Mouse (Mus musculus): ENCODE measurements at regions not wholly inside any gene's neighbourhood (a gene's known extent, or its start where the extent isn't known, plus 50 kb on each side); places are given as distances from the start of the nearest gene placed in this dataset.

DNA sequence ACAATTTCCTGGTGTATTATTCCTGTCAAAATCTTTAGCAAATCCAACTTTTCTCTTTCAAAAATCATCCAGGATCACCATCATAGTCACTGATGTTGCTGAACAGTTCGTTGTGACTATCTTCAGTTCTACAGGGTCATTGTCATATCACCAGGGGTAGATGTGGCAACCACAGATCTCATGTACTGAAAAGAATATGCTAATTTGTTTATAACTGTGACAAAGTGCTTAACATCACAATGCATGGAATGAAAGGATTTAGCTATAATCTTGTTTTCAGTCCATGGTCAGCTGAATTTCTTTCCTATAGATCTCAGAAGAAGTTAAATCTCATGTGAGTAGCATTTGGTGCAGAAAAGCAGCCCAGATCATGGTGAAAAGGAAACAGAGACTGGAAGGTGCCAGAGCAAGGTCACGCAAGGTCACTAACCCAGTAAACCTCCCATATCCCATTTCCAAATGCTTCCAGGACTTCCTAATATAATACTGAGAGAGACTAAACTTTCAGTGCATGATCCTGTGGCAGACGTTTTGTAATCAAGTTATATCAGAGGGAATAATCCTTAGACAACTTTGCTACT lies 1279.6 kb downstream of the Diaph3 start:
- Histone ChIP-seq H3K36me3 (ENCODE audit: control insufficient read depth, insufficient read depth, low read length) (no peaks in the 10 kb centered on the region), H3K9me3 (ENCODE audit: control insufficient read depth, low read length) (no peaks in the 10 kb centered on the region), H3K27ac (ENCODE audit: low read length) (no peak overlapping the region), H3K4me2 (ENCODE audit: low read depth, low read length) (no peak overlapping the region), H3K27me3 (ENCODE audit: control insufficient read depth, insufficient read depth, low read depth, low read length) (no peaks in the 10 kb centered on the region), H3K4me3 (ENCODE audit: low read length) (no peak overlapping the region), H3K9ac (ENCODE audit: low read length) (no peak overlapping the region), H3K4me1 (replicated peaks; ENCODE audit: control insufficient read depth, insufficient read depth, low read length) (no peaks in the 10 kb centered on the region)
- no peak for ATAC-seq (ENCODE audit: low read depth)
- WGBS = 59% methylated on average over 3 of the region's 3 CpGs

DNA sequence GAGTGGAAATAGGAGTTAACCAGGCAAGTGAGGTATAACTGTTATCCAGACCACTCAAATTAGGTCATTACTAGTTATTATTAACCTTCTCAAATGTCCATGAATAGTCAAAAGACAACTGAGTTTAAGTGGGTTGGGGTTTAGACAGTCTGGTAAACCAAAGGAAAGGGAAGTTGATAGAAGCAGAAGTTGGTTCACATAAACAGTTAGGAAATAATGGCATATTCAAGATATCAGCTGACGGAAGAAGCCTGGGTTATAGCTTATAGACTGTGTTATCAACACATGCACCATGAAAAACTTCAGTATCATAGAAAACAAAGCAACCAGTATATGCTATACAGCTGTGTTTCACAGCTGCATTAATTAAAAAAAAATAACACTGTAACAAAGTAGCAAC lies 1291.5 kb downstream of the Diaph3 start:
- H3K27me3 ChIP-seq (ENCODE audit: control insufficient read depth, insufficient read depth, low read depth, low read length) = no peaks in the 10 kb centered on the region
- H3K36me3 ChIP-seq (ENCODE audit: control insufficient read depth, insufficient read depth, low read length) = no peaks in the 10 kb centered on the region
- 74% methylated on average over 1 of the region's 1 CpGs for WGBS
- no peak overlapping the region for H3K4me3 ChIP-seq (ENCODE audit: low read length)
- H3K4me1 ChIP-seq (replicated peaks; ENCODE audit: control insufficient read depth, insufficient read depth, low read length) = no peaks in the 10 kb centered on the region
- H3K9ac ChIP-seq (ENCODE audit: low read length) = no peak overlapping the region
- H3K27ac ChIP-seq (ENCODE audit: low read length) = no peak overlapping the region
- H3K9me3 ChIP-seq (ENCODE audit: control insufficient read depth, low read length) = no peaks in the 10 kb centered on the region
- H3K4me2 ChIP-seq (ENCODE audit: low read depth, low read length) = no peak overlapping the region
- no peak for ATAC-seq (ENCODE audit: low read depth)

GRCm38 (mm10) chr14:85835494-85835893 lies 1305.5 kb downstream of the Diaph3 start:
- ATAC-seq (ENCODE audit: low read depth) = no peak
- 60% methylated on average over 2 of the region's 2 CpGs for WGBS

GRCm38 (mm10) chr14:85814920-85815319 lies 1326.1 kb downstream of the Diaph3 start:
- WGBS = 29% methylated on average over 2 of the region's 2 CpGs

More at GRCm38 (mm10) chr14:85835494-85835893, 1305.5 kb downstream of the Diaph3 start:
- Histone ChIP-seq H3K9me3 (ENCODE audit: control insufficient read depth, low read length) (no peaks in the 10 kb centered on the region), H3K36me3 (ENCODE audit: control insufficient read depth, insufficient read depth, low read length) (no peaks in the 10 kb centered on the region), H3K4me3 (ENCODE audit: low read length) (no peak overlapping the region), H3K4me1 (replicated peaks; ENCODE audit: control insufficient read depth, insufficient read depth, low read length) (no peaks in the 10 kb centered on the region), H3K4me2 (ENCODE audit: low read depth, low read length) (no peak overlapping the region), H3K27ac (ENCODE audit: low read length) (no peak overlapping the region), H3K27me3 (ENCODE audit: control insufficient read depth, insufficient read depth, low read depth, low read length) (no peaks in the 10 kb centered on the region), H3K9ac (ENCODE audit: low read length) (no peak overlapping the region)

DNA sequence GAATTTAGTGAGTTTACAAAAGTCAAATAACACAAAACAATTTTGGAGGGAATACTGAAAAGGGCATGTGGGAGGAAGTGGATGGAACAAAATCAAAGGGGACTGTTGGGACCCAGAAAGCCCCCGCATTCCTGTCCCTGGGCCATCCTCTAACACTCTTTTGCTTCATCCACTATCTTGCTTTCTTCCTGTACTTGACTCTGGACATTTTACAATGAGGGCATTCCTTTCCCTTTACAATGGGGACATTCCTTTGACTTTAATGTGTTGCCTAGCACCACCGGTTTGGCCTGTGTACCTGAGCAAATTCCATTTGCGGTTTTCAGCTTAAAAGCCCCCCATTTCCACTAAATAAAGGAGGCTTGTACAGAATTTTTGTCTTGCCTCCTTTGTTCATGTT lies 1341.0 kb downstream of the Pcdh17 start:
- 55% methylated on average over 3 of the region's 3 CpGs for WGBS
- Histone ChIP-seq H3K9me3 (ENCODE audit: control insufficient read depth, low read length) (no peaks in the 10 kb centered on the region), H3K27ac (ENCODE audit: low read length) (no peak overlapping the region), H3K4me2 (ENCODE audit: low read depth, low read length) (no peak overlapping the region), H3K36me3 (ENCODE audit: control insufficient read depth, insufficient read depth, low read length) (no peaks in the 10 kb centered on the region), H3K4me1 (replicated peaks; ENCODE audit: control insufficient read depth, insufficient read depth, low read length) (no peaks in the 10 kb centered on the region), H3K4me3 (ENCODE audit: low read length) (no peak overlapping the region), H3K27me3 (ENCODE audit: control insufficient read depth, insufficient read depth, low read depth, low read length) (no peaks in the 10 kb centered on the region), H3K9ac (ENCODE audit: low read length) (no peak overlapping the region)
- peak; percentile 76 for ATAC-seq (ENCODE audit: low read depth)

More at GRCm38 (mm10) chr14:85814920-85815319, 1326.1 kb downstream of the Diaph3 start:
- Histone ChIP-seq H3K36me3 (ENCODE audit: control insufficient read depth, insufficient read depth, low read length) (no peaks in the 10 kb centered on the region), H3K9ac (ENCODE audit: low read length) (no peak overlapping the region), H3K4me2 (ENCODE audit: low read depth, low read length) (no peak overlapping the region), H3K27ac (ENCODE audit: low read length) (no peak overlapping the region), H3K9me3 (ENCODE audit: control insufficient read depth, low read length) (no peaks in the 10 kb centered on the region), H3K4me3 (ENCODE audit: low read length) (no peak overlapping the region), H3K27me3 (ENCODE audit: control insufficient read depth, insufficient read depth, low read depth, low read length) (no peaks in the 10 kb centered on the region), H3K4me1 (replicated peaks; ENCODE audit: control insufficient read depth, insufficient read depth, low read length) (no peaks in the 10 kb centered on the region)
- no peak for ATAC-seq (ENCODE audit: low read depth)

DNA sequence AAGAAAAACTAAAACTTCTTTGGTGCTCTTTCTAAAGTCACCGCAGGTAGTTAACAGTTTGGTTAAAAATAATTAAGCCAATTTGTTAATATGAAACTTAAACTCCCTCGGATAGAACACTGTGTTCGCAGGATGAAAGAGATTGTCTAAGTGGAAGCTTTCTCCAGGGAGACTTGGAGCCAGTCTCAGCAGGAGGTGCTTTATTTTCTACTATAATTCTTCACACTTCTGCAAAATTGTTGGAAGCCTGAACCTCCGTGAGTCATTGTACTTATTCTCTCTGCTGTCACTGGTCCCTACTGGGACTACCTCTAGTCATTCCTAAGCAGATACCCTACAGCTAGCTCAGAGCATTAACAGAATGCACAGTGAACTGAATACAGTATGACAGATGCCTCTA lies 1327.3 kb downstream of the Pcdh17 start:
- H3K9ac ChIP-seq (ENCODE audit: low read length) = no peak overlapping the region
- WGBS = 68% methylated on average over 4 of the region's 4 CpGs
- no peak overlapping the region for H3K4me2 ChIP-seq (ENCODE audit: low read depth, low read length)
- H3K4me1 ChIP-seq (replicated peaks; ENCODE audit: control insufficient read depth, insufficient read depth, low read length) = no peaks in the 10 kb centered on the region
- H3K27ac ChIP-seq (ENCODE audit: low read length) = no peak overlapping the region
- H3K27me3 ChIP-seq (ENCODE audit: control insufficient read depth, insufficient read depth, low read depth, low read length) = no peaks in the 10 kb centered on the region
- H3K9me3 ChIP-seq (ENCODE audit: control insufficient read depth, low read length) = no peaks in the 10 kb centered on the region
- H3K4me3 ChIP-seq (ENCODE audit: low read length) = no peak overlapping the region
- H3K36me3 ChIP-seq (ENCODE audit: control insufficient read depth, insufficient read depth, low read length) = no peaks in the 10 kb centered on the region
- no peak for ATAC-seq (ENCODE audit: low read depth)

GRCm38 (mm10) chr14:85768301-85768700 lies 1324.9 kb downstream of the Pcdh17 start:
- H3K27ac ChIP-seq (ENCODE audit: low read length) = no peak overlapping the region
- H3K4me1 ChIP-seq (replicated peaks; ENCODE audit: control insufficient read depth, insufficient read depth, low read length) = no peaks in the 10 kb centered on the region
- H3K27me3 ChIP-seq (ENCODE audit: control insufficient read depth, insufficient read depth, low read depth, low read length) = no peaks in the 10 kb centered on the region
- H3K4me3 ChIP-seq (ENCODE audit: low read length) = no peak overlapping the region
- H3K36me3 ChIP-seq (ENCODE audit: control insufficient read depth, insufficient read depth, low read length) = no peaks in the 10 kb centered on the region
- ATAC-seq (ENCODE audit: low read depth) = no peak
- no peaks in the 10 kb centered on the region for H3K9me3 ChIP-seq (ENCODE audit: control insufficient read depth, low read length)
- WGBS = 75% methylated on average over 5 of the region's 5 CpGs
- H3K9ac ChIP-seq (ENCODE audit: low read length) = no peak overlapping the region
- H3K4me2 ChIP-seq (ENCODE audit: low read depth, low read length) = no peak overlapping the region

GRCm38 (mm10) chr14:85757343-85757742 lies 1314.0 kb downstream of the Pcdh17 start:
- Histone ChIP-seq H3K27ac (ENCODE audit: low read length) (peak overlapping the region; percentile 39; the same call in 1 of the 2 replicates), H3K36me3 (ENCODE audit: control insufficient read depth, insufficient read depth, low read length) (no peaks in the 10 kb centered on the region), H3K9me3 (ENCODE audit: control insufficient read depth, low read length) (no peaks in the 10 kb centered on the region), H3K9ac (ENCODE audit: low read length) (no peak overlapping the region), H3K4me3 (ENCODE audit: low read length) (no peak overlapping the region), H3K4me2 (ENCODE audit: low read depth, low read length) (no peak overlapping the region), H3K4me1 (replicated peaks; ENCODE audit: control insufficient read depth, insufficient read depth, low read length) (no peaks in the 10 kb centered on the region), H3K27me3 (ENCODE audit: control insufficient read depth, insufficient read depth, low read depth, low read length) (no peaks in the 10 kb centered on the region)
- peak; percentile 71 for ATAC-seq (ENCODE audit: low read depth)
- 64% methylated on average over 1 of the region's 1 CpGs for WGBS

DNA sequence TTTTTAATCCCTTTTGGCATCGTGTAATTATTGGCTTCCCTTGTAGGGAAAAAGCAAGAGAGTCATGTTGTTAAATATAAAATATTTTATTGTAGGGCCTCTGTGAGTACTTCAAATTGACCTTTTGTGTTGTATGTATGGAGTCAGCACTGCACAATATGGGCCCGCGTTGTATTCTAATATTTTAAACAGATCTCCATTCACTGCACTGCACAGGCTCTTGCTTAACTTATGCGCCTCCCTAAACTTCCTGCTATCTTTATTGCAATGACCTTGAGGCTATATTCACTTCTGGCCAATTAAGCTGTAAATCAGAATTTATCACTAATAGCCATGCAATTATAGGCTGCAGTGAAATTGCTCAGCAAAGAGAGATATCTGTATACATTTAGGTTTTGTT lies 1295.2 kb downstream of the Pcdh17 start:
- Histone ChIP-seq H3K4me2 (ENCODE audit: low read depth, low read length) (no peak overlapping the region), H3K9ac (ENCODE audit: low read length) (no peak overlapping the region), H3K36me3 (ENCODE audit: control insufficient read depth, insufficient read depth, low read length) (no peaks in the 10 kb centered on the region), H3K9me3 (ENCODE audit: control insufficient read depth, low read length) (no peaks in the 10 kb centered on the region), H3K4me1 (replicated peaks; ENCODE audit: control insufficient read depth, insufficient read depth, low read length) (no peaks in the 10 kb centered on the region), H3K27ac (ENCODE audit: low read length) (no peak overlapping the region), H3K4me3 (ENCODE audit: low read length) (no peak overlapping the region), H3K27me3 (ENCODE audit: control insufficient read depth, insufficient read depth, low read depth, low read length) (no peaks in the 10 kb centered on the region)
- 81% methylated on average over 4 of the region's 4 CpGs for WGBS
- no peak for ATAC-seq (ENCODE audit: low read depth)
